Mouse (Mus musculus) stomach, postnatal 0 days (tissue): ENCODE data around the gene Ensa.
"Not testable (repeated sequence)": the region's sequence is repeated elsewhere in the genome, so short reads cannot be mapped to it uniquely, and the experiment has no call there.

ENCODE experiments used
- CTCF ChIP-seq: IDR thresholded peaks from 2 replicates; pipeline ENCODE4 v1.5.1; 2016; ENCODE audit warnings: antibody characterized with exemption, low read depth, mild to moderate bottlenecking, moderate library complexity
- EP300 ChIP-seq: optimal IDR thresholded peaks from 2 replicates; pipeline ENCODE3; 2016; ENCODE audit warnings: antibody characterized with exemption

DNA sequence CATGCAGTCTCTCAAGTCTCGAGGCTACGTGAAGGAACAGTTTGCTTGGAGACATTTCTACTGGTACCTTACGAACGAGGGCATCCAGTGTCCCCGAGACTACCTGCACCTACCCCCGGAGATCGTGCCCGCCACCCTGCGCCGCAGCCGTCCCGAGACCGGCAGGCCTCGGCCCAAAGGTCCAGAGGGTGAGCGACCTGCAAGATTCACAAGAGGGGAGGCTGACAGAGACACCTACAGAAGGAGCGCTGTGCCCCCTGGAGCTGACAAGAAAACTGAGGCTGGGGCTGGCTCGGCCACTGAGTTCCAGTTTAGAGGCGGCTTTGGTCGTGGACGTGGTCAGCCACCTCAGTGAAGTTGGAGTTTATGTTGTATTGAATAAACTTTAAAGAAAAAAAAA is 2.4 kb upstream of the Ensa start:
- TF ChIP-seq CTCF, EP300: not testable (repeated sequence)
